Mouse (Mus musculus): ENCODE data around the gene Comp. TPM values are rescaled to one million over a fixed set of nuclear protein-coding genes. Genes with fewer than 3 reads are reported as not detected.

Gene Comp
- total RNA-seq, 2 experiments from 2014 or later = 0.14 TPM; not detected in 1

DNA sequence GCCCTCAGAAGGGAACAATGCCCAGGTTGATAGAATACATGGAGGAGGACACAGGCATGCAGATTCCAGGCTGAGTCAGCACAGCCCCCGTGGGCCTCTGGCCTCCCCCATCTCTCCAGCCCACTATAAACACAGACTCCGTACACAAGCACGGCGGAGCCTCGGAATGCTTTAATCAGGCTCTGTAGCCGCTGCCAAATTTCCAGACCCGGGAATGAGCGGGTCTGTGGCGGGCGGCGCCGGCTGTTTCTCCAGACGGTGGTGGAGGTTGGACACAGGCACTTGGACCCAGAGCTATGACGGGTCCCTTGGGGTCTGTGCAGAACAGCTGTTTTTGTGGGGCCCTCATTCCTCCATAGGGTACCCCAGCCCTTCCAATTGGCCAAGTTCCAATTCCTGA, 45.6 kb downstream of the Comp start:
- intact Hi-C loops (cut with DNase I) = loop anchor here (5.0 kb wide), 1 partner anchor 83 kb away; no protein-coding TSS in a partner anchor
- peak; percentile 44 to 71 for DNase-seq (ENCODE audit: extremely low spot score in 1 of 2, low spot score in 2 of 2)

DNA sequence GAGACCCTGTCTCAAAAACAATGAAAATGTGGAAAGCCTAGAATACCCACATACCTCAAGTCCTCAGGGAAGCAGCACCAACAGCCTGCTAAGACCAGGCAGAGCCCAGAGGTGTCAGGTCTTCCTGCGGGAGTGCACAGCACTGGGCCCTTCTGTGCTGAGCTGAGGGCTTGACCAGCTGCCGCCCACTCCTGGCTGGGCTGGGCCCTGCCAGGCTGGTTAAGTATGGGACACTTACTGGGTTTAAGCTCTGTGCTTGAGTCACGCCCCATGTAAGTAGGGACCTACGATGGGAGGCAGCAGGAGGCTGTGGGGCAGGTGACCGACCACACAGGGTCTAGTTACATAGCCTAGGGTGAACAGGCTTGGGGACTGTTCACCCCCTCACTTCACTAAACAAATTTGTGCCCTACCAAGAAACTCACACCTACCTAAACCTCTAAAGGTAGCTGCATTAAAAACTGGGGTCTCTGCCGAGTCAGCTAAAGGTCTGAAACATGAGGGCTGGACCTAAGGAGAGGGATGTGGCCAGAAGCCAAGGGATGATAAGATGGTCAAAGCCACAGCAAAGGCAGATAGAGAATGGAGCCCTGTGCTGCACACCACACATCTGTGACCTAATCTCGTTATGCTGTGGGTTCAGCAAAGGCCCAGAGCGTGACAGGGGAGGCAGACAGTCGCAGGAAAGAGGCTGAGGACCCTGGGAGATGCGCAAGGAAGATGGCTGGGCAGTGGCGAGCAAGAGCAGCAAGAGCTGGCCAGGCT, 46.7 kb downstream of the Comp start:
- DNase-seq (ENCODE audit: extremely low spot score in 1 of 2, low spot score in 2 of 2) = no peak

DNA sequence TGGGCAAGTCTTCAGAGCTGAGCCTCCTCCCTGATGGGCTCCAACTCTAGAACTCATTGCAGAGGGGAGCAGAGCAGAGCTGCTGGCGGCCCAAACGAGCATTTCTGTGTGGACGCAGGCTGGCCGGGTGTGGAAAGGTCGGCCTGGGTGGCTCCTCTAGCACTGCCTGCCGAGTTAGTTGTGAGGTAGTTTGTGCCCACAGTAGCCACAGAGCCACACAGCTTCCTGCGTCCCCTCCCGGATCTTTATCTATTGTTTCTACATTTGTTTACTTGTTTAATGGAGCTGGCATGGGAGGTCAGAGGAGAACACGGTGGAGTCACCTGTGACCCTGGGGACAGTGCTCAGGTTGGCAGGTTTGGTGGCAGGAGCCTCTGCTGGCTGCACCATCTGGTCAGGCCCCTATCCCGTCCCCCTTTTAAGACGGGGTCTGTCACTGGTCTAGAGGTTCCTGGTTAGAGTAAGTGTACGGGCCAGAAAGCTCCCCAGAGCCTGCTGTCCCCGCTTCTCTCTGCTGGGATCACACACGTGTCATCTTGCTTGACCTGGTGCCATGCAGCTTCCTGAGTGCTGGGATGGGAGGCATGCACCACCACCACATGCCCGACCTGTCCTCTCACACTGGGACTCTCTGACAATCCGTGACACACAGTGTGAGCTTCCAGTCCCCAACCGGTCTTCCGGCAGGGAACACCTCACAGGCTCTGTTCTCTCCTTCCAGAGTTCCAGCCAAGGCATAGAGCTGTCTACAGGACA, 48.2 kb downstream of the Comp start:
- DNase-seq (ENCODE audit: extremely low spot score in 1 of 2, low spot score in 2 of 2) = no peak
- intact Hi-C loops (cut with DNase I) = no loop called here

More for the DNA sequence above, 46.7 kb downstream of the Comp start:
- intact Hi-C loops (cut with DNase I) = loop anchor here (5.0 kb wide), 1 partner anchor 82 kb away; no protein-coding TSS in a partner anchor

DNA sequence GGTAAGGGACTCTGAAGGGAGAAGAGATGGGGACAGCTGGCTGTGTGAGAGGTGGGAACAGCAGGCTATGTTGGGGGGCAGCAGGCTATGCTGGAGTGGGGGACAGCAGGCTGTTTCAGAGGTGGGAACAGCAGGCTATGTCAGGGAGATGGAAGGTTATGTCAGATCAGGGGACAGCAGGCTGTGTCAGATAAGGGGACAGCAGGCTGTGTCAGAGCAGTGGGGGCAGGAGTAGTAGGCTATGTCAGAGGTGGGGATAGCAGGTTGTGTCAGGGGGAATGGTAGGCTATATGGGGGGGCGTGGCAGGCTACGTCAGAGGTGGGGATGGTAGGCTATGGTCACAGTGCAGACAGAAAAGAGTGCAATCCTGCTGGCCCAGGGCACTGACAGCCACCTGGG, 49.4 kb downstream of the Comp start:
- intact Hi-C loops (cut with DNase I) = no loop called here
- DNase-seq (ENCODE audit: extremely low spot score in 1 of 2, low spot score in 2 of 2) = no peak

DNA sequence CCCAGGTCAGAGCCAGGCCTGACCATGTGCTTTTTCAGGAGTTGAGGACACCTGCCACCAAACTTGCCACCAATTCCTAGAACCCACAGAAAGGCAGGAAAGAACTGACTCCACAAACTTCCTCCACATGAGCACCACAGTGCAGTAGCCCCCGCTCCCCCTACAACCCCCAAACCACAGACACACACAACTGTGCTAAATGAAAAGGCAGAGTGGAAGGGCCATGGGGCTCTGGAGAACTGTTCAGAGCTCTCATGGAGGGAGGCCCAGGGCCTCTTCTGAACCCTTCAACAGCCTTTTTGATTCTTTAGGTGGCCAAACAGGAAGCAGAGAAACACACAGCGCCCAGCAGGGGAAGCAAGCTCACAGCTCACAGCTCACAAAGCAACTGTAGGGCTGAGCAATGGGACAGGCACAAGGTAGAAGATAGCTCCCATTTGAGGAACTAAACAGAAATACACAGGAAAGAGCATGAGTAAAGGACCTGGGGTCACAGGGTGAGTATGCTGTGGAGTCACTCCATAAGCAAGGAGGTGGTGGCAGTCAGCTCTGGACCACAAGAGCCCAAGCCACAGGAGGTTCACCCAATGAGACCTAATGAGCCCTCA, 53.0 kb downstream of the Comp start:
- no peak for DNase-seq (ENCODE audit: extremely low spot score in 1 of 2, low spot score in 2 of 2)
- intact Hi-C loops (cut with DNase I) = no loop called here

DNA sequence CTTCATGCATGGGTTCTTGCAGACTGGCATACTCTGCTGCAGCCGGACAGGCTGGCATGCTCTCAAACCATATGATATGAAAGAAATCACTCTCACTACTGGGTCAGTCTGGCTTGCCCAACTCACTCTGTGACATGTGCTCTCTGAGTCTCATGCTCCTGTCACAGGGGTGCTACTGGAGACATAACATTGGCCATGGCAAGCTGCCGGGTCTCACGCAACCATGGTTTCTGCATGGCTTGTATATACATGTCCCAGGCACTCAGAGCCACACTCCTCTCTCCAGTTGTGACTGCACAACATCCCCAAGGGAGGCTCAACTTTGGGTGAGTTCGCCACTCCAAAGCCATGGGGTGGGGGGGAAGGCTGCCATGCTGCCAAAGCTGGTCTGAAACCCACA, 57.9 kb downstream of the Comp start:
- DNase-seq (ENCODE audit: extremely low spot score in 1 of 2, low spot score in 2 of 2) = no peak
- intact Hi-C loops (cut with DNase I) = no loop called here

Other genes starting within 250 kb of the Comp start
- gene Nr2c2ap, start 242.2 kb upstream of the Comp start, total RNA-seq (2021) = 10 to 100 TPM; 32.7 to 33.6 TPM
- 10 to 100 TPM in 1 of 2 experiments, 1 to 10 TPM in 1; 8.3 to 10.9 TPM for gene Rfxank, start 234.4 kb upstream of the Comp start, total RNA-seq (2021)
- 10 to 100 TPM; 40.7 to 42.3 TPM for gene Borcs8, start 234.1 kb upstream of the Comp start, total RNA-seq (2021)
- under 1 TPM in 1 of 2 experiments, not detected in 1; 0.59 TPM for gene Mef2b, start 233.8 kb upstream of the Comp start, total RNA-seq (2021)
- 10 to 100 TPM; 49.0 to 55.7 TPM for gene Tmem161a, start 201.2 kb upstream of the Comp start, total RNA-seq (2021)
- gene Slc25a42, start 161.3 kb upstream of the Comp start, total RNA-seq (2021) = 10 to 100 TPM; 26.1 to 26.6 TPM
- gene Sugp2, start 139.3 kb upstream of the Comp start, total RNA-seq (2021) = 100 to 1,000 TPM; 134 to 140 TPM
- gene Armc6, start 139.1 kb upstream of the Comp start, total RNA-seq (2021) = 10 to 100 TPM; 84.6 to 85.4 TPM
- 1 to 10 TPM; 7.9 to 9.4 TPM for gene Homer3, start 90.7 kb upstream of the Comp start, total RNA-seq (2021)
- 10 to 100 TPM; 64.9 to 65.2 TPM for gene Ddx49, start 71.1 kb upstream of the Comp start, total RNA-seq (2021)
- gene Cope, start 71.0 kb upstream of the Comp start, total RNA-seq (2021) = 100 to 1,000 TPM; 124 to 134 TPM
- 10 to 100 TPM; 97.9 to 98.4 TPM for gene Cers1, start 57.8 kb upstream of the Comp start, total RNA-seq (2021)
- 10 to 100 TPM in 1 of 2 experiments, 1 to 10 TPM in 1; 6.6 to 13.0 TPM for gene Gdf1, start 43.7 kb upstream of the Comp start, total RNA-seq (2021)
- 10 to 100 TPM; 46.9 to 48.1 TPM for gene Upf1, start 20.3 kb upstream of the Comp start, total RNA-seq (2021)
- gene Crtc1, start 66.0 kb downstream of the Comp start, total RNA-seq (2021) = 100 to 1,000 TPM in 1 of 2 experiments, 10 to 100 TPM in 1; 98.8 to 105 TPM
- 10 to 100 TPM; 33.1 to 33.8 TPM for gene Klhl26, start 103.4 kb downstream of the Comp start, total RNA-seq (2021)
- gene Tmem59l, start 113.8 kb downstream of the Comp start, total RNA-seq (2021) = 100 to 1,000 TPM; 146 to 159 TPM
- gene Crlf1, start 119.6 kb downstream of the Comp start, total RNA-seq (2021) = 1 to 10 TPM; 7.0 to 9.5 TPM
- gene Rex1bd, start 133.2 kb downstream of the Comp start, total RNA-seq (2021) = 100 to 1,000 TPM in 1 of 2 experiments, 10 to 100 TPM in 1; 95.1 to 106 TPM
- 1,000 to 10,000 TPM in 1 of 2 experiments, 100 to 1,000 TPM in 1; 991 to 1,007 TPM for gene Uba52, start 137.2 kb downstream of the Comp start, total RNA-seq (2021)
- gene Fkbp8, start 154.2 kb downstream of the Comp start, total RNA-seq (2021) = 100 to 1,000 TPM; 361 to 375 TPM
- gene Kxd1, start 154.4 kb downstream of the Comp start, total RNA-seq (2021) = 10 to 100 TPM; 37.5 to 41.2 TPM
- gene Ell, start 165.9 kb downstream of the Comp start, total RNA-seq (2021) = 10 to 100 TPM; 15.1 to 18.5 TPM
- gene Isyna1, start 220.8 kb downstream of the Comp start, total RNA-seq (2021) = 10 to 100 TPM; 46.6 to 53.2 TPM
- 100 to 1,000 TPM; 236 to 250 TPM for gene Ssbp4, start 235.3 kb downstream of the Comp start, total RNA-seq (2021)
- 1 to 10 TPM in 1 of 2 experiments, under 1 TPM in 1; 0.94 to 1.1 TPM for gene Lrrc25, start 242.6 kb downstream of the Comp start, total RNA-seq (2021)

Measured in left cerebral cortex, postnatal 10 days (tissue).